Mouse (Mus musculus) kidney, embryonic 16.5 days (tissue): Measurements from ENCODE around the gene Uox. TPM values are rescaled to one million over a fixed set of nuclear protein-coding genes. Genes with fewer than 3 reads are reported as not detected.
A peak's percentile ranks its signal among the peaks of the same experiment; 100 is the strongest.

Experiments used
- ATAC-seq: fragments of 200-750 bp; cut with Nextera tagmentation; 2 replicates; pipeline ENCODE4 v1.8.0; 2017; ENCODE audit warnings: moderate TSS enrichment; ENCODE audit not compliant: low FRiP score, low TSS enrichment
- H3K27ac ChIP-seq: fragments of 300-500 bp; sonication (generic); 2 replicates; pipeline ENCODE4 v1.5.1; 2014; ENCODE audit warnings: low read length
- H3K27me3 ChIP-seq: fragments of 300-500 bp; sonication (generic); 2 replicates; pipeline ENCODE4 v1.6.1; 2014; ENCODE audit warnings: low read length, control low read depth, mixed read lengths; ENCODE audit not compliant: insufficient read depth
- H3K36me3 ChIP-seq: fragments of 300-500 bp; sonication (generic); 2 replicates; pipeline ENCODE4 v1.6.1; 2014; ENCODE audit warnings: low read length, control low read depth, mixed read lengths; ENCODE audit not compliant: insufficient read depth
- H3K4me1 ChIP-seq: fragments of 300-500 bp; sonication (generic); 2 replicates; pipeline ENCODE4 v1.6.1; 2014; ENCODE audit warnings: low read length, control low read depth, mixed read lengths; ENCODE audit not compliant: insufficient read depth
- H3K4me2 ChIP-seq: fragments of 300-500 bp; sonication (generic); replicated peaks from 2 replicates; pipeline ENCODE4 v1.6.1; 2014; ENCODE audit warnings: low read depth, low read length
- H3K4me3 ChIP-seq: fragments of 300-500 bp; sonication (generic); 2 replicates; pipeline ENCODE4 v1.5.1; 2014; ENCODE audit warnings: mild to moderate bottlenecking, low read length
- H3K9ac ChIP-seq: fragments of 300-500 bp; sonication (generic); replicated peaks from 2 replicates; pipeline ENCODE4 v1.6.1; 2014; ENCODE audit warnings: low read length
- H3K9me3 ChIP-seq: fragments of 300-500 bp; sonication (generic); 2 replicates; pipeline ENCODE4 v1.6.1; 2016; ENCODE audit warnings: low read length, control low read depth
- WGBS: fragments of 180-500 bp; shearing (Covaris S2); extraction: QIAGEN DNeasy Blood & Tissue Kit; methylation state at CpG from one replicate; pipeline ENCODE4 v1.1.7; 2014; 5-methylcytosine and 5-hydroxymethylcytosine counted together
- polyA plus RNA-seq: library from polyadenylated mRNA; unstranded; fragments of >200 nt; fragmentation: Nextera tagmentation; extraction: Ambion mirVana; gene quantifications from 2 replicates; pipeline ENCODE4 v1.2.1, GENCODE M21; 2015

Uox gene
- polyA plus RNA-seq, 1 experiment from 2014 or later, result 0.25 TPM

GRCm38 (mm10) chr3:146557507-146557906 lies 12.7 kb upstream of the Uox start:
- no peak for ATAC-seq
- Histone ChIP-seq H3K4me2 (no peak overlapping the region), H3K36me3 (no peaks in the 10 kb centered on the region), H3K9ac (no peak overlapping the region), H3K4me3 (no peak overlapping the region), H3K9me3 (no peaks in the 10 kb centered on the region), H3K27me3 (no peaks in the 10 kb centered on the region), H3K4me1 (no peaks in the 10 kb centered on the region), H3K27ac (no peak overlapping the region)
- WGBS, result 89% methylated on average over 6 of the region's 6 CpGs

GRCm38 (mm10) chr3:146562936-146563335 lies 7.3 kb upstream of the Uox start:
- H3K27ac ChIP-seq, result no peak overlapping the region
- ATAC-seq, result no peak
- H3K9me3 ChIP-seq, result no peaks in the 10 kb centered on the region
- H3K27me3 ChIP-seq, result no peaks in the 10 kb centered on the region
- WGBS, result 92% methylated on average over 7 of the region's 7 CpGs
- no peak overlapping the region for H3K4me3 ChIP-seq
- no peak overlapping the region for H3K9ac ChIP-seq
- H3K36me3 ChIP-seq, result no peaks in the 10 kb centered on the region
- H3K4me1 ChIP-seq, result no peaks in the 10 kb centered on the region
- H3K4me2 ChIP-seq, result no peak overlapping the region

GRCm38 (mm10) chr3:146564268-146565064 lies 5.8 kb upstream of the Uox start:
- Histone ChIP-seq H3K27ac (no peak overlapping the region), H3K36me3 (no peaks in the 10 kb centered on the region), H3K4me1 (no peaks in the 10 kb centered on the region), H3K4me3 (no peak overlapping the region), H3K27me3 (no peaks in the 10 kb centered on the region), H3K9ac (no peak overlapping the region), H3K9me3 (no peaks in the 10 kb centered on the region), H3K4me2 (no peak overlapping the region)
- no peak for ATAC-seq
- 41% methylated on average over 14 of the region's 14 CpGs for WGBS

- Histone ChIP-seq H3K27ac (no peak overlapping the region), H3K4me3 (no peak overlapping the region), H3K27me3 (no peaks in the 10 kb centered on the region), H3K9ac (no peak overlapping the region), H3K4me1 (no peaks in the 10 kb centered on the region), H3K9me3 (no peaks in the 10 kb centered on the region), H3K36me3 (no peaks in the 10 kb centered on the region), H3K4me2 (no peak overlapping the region)
- WGBS, result 94% methylated on average over 1 of the region's 1 CpGs
- no peak for ATAC-seq
Measured at GRCm38 (mm10) chr3:146565065-146565411, 5.2 kb upstream of the Uox start.

GRCm38 (mm10) chr3:146567366-146567765 lies 2.9 kb upstream of the Uox start:
- no peak overlapping the region for H3K4me3 ChIP-seq
- no peak overlapping the region for H3K4me2 ChIP-seq
- no peaks in the 10 kb centered on the region for H3K27me3 ChIP-seq
- WGBS, result 63% methylated on average over 7 of the region's 7 CpGs
- no peaks in the 10 kb centered on the region for H3K4me1 ChIP-seq
- no peak overlapping the region for H3K9ac ChIP-seq
- no peak for ATAC-seq
- H3K9me3 ChIP-seq, result no peaks in the 10 kb centered on the region
- no peak overlapping the region for H3K27ac ChIP-seq
- H3K36me3 ChIP-seq, result no peaks in the 10 kb centered on the region

GRCm38 (mm10) chr3:146567884-146568530 lies 2.2 kb upstream of the Uox start:
- no peaks in the 10 kb centered on the region for H3K27me3 ChIP-seq

GRCm38 (mm10) chr3:146569594-146569993 lies 632 bp upstream of the Uox start:
- no peak overlapping the region for H3K27ac ChIP-seq
- ATAC-seq, result no peak
- H3K4me1 ChIP-seq, result no peaks in the 10 kb centered on the region
- H3K36me3 ChIP-seq, result no peaks in the 10 kb centered on the region
- no peak overlapping the region for H3K9ac ChIP-seq
- H3K4me2 ChIP-seq, result no peak overlapping the region
- H3K9me3 ChIP-seq, result no peaks in the 10 kb centered on the region
- H3K4me3 ChIP-seq, result no peak overlapping the region
- WGBS, result 91% methylated on average over 3 of the region's 3 CpGs
- H3K27me3 ChIP-seq, result no peaks in the 10 kb centered on the region

More at GRCm38 (mm10) chr3:146567884-146568530, 2.2 kb upstream of the Uox start:
- H3K36me3 ChIP-seq, result no peaks in the 10 kb centered on the region
- H3K4me2 ChIP-seq, result no peak overlapping the region
- 69% methylated on average over 9 of the region's 9 CpGs for WGBS
- H3K4me1 ChIP-seq, result no peaks in the 10 kb centered on the region
- H3K4me3 ChIP-seq, result no peak overlapping the region
- no peaks in the 10 kb centered on the region for H3K9me3 ChIP-seq
- no peak overlapping the region for H3K9ac ChIP-seq
- peak; percentile 66 for ATAC-seq
- H3K27ac ChIP-seq, result no peak overlapping the region

GRCm38 (mm10) chr3:146570939-146571338 lies 713 bp downstream of the Uox start:
- Histone ChIP-seq H3K4me2 (no peak overlapping the region), H3K4me1 (no peaks in the 10 kb centered on the region), H3K9ac (no peak overlapping the region), H3K4me3 (no peak overlapping the region), H3K27me3 (no peaks in the 10 kb centered on the region), H3K36me3 (no peaks in the 10 kb centered on the region), H3K9me3 (no peaks in the 10 kb centered on the region), H3K27ac (no peak overlapping the region)
- ATAC-seq, result no peak
- WGBS, result 86% methylated on average over 6 of the region's 6 CpGs

GRCm38 (mm10) chr3:146571341-146571740 lies 1.1 kb downstream of the Uox start:
- H3K36me3 ChIP-seq, result no peaks in the 10 kb centered on the region
- no peaks in the 10 kb centered on the region for H3K9me3 ChIP-seq
- ATAC-seq, result no peak
- no peak overlapping the region for H3K9ac ChIP-seq
- H3K4me3 ChIP-seq, result no peak overlapping the region
- no peaks in the 10 kb centered on the region for H3K4me1 ChIP-seq
- 83% methylated on average over 1 of the region's 1 CpGs for WGBS
- H3K4me2 ChIP-seq, result no peak overlapping the region
- no peaks in the 10 kb centered on the region for H3K27me3 ChIP-seq
- H3K27ac ChIP-seq, result no peak overlapping the region

- Histone ChIP-seq H3K27me3 (no peaks in the 10 kb centered on the region), H3K4me2 (no peak overlapping the region), H3K9me3 (no peaks in the 10 kb centered on the region), H3K36me3 (no peaks in the 10 kb centered on the region), H3K4me1 (no peaks in the 10 kb centered on the region), H3K4me3 (no peak overlapping the region), H3K9ac (no peak overlapping the region), H3K27ac (no peak overlapping the region)
- ATAC-seq, result no peak
- 70% methylated on average over 2 of the region's 2 CpGs for WGBS
Measured at GRCm38 (mm10) chr3:146577591-146577990, 7.4 kb downstream of the Uox start.
